Mouse (Mus musculus): ENCODE measurements around the gene Gm20503.

Gene Gm20503

DNA sequence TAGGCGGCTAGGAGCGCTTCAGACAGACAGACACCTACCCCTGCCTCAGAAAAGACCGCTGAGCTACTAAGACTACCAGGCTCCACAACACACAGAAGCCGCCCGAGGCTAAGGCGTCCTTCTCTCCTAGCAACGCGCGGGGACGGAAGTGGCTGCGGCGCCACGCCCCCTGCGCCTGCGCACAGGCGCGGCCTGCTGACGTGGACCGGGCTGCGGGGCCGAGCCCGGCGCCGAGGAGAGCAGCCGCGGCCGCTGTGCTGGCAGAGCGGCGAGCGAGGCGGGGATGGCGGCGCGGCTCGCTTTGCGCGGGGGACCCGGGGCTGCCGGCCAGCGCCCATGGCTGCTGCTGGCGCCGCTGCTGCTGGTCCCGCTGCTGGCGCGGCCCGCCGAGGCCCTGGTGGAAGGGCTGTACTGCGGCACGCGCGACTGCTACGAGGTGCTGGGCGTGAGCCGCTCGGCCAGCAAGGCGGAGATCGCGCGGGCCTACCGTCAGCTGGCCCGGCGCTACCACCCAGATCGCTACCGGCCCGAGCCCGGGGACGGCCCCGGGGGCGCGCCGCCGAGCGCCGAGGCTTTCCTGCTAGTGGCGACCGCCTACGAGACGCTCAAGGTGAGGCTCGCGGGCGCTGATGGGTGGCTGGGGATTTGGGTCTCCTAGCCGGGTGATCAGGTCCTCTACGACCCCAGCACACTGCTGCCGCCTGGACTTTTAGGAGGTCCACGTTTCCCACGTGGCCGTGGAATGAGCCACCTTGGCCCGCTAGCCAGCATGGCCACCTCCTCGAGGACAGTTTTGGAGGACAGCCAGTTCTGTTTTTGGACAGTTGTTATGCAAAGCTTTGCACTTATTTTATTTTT is at the start of gene Gm20503:
TSS of gene Gm20503 (plus strand) at position 263 of the 858 bp plus-strand sequence.
- DNase-seq (ENCODE audit: low read depth), result peak; percentile 94

DNA sequence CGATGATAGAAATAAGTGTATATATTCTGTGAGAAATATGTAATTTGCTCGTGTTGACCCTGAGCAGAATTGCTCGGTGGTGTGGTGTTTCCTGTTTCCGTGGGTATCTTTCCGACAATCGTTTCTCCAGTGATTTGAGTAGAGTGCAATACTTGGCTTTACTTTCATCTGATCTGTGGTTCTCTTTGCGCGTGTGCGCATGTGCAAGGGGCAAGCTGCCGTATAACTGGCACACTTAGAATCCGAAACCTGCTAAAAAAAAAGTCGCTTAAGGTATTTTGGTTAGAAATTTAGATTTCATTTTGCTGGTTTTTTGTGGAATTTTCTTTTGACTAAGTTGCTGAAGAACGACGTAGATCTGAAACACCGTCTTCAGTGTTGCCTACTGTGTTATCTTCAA is 41.3 kb upstream of the Gm20503 start:
- DNase-seq (ENCODE audit: low read depth), result no peak

GRCm38 (mm10) chr4:58963271-58963670 is 39.7 kb upstream of the Gm20503 start:
- no peak for DNase-seq (ENCODE audit: low read depth)

- DNase-seq (ENCODE audit: low read depth), result no peak
Measured at GRCm38 (mm10) chr4:58965136-58965535, 37.9 kb upstream of the Gm20503 start.

DNA sequence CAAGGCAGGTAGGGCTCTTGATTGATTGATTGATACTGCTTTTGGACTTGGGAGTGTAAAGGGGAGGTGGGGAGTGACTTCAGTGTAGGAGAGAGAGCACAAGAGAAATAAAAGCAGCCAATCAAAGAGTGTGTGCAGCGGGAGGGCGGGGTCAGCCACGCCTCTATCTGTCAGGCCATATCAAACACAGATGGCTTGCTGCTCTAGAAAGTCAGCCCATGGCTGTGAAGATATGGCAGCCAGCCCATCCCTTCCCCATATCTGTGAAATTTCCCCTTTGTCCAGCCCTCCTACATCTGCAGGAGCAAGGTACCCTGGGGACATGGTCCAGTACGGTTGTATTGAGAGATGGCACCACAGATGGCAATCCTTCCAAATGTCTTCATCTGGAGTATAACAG is 32.3 kb upstream of the Gm20503 start:
- no peak for DNase-seq (ENCODE audit: low read depth)

- no peak for DNase-seq (ENCODE audit: low read depth)
Measured at GRCm38 (mm10) chr4:58975711-58976110, 27.3 kb upstream of the Gm20503 start.

DNA sequence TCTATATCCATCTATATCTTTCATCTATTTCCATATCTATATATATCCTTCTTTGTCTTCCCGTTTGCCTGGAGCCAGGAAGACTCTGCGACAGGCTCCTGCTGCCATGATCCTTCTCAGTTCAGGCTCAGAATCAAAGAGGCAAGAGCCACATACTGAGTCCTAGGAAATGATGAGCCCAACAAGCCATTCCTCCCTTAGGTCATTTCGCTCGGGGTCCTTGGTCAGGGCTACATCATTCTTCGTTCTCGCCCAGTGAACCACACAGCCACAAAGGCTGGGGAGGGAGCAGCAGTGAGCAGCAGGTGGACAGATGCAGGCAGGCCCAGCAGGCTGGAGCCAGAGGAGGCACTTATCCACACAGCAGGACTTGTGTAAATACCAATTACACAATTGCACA is 21.6 kb upstream of the Gm20503 start:
- DNase-seq (ENCODE audit: low read depth), result no peak

- no peak for DNase-seq (ENCODE audit: low read depth)
Measured at GRCm38 (mm10) chr4:58982806-58983205, 20.2 kb upstream of the Gm20503 start.

- DNase-seq (ENCODE audit: low read depth), result peak; percentile 89
Measured at GRCm38 (mm10) chr4:58985157-58985648, 17.8 kb upstream of the Gm20503 start.

- DNase-seq (ENCODE audit: low read depth), result peak; percentile 87
Measured at GRCm38 (mm10) chr4:58986540-58987190, 16.3 kb upstream of the Gm20503 start, which contains the start of gene Ptgr1. Gene Ptgr1, minus strand, starts transcription at chr4:58987119.

DNA sequence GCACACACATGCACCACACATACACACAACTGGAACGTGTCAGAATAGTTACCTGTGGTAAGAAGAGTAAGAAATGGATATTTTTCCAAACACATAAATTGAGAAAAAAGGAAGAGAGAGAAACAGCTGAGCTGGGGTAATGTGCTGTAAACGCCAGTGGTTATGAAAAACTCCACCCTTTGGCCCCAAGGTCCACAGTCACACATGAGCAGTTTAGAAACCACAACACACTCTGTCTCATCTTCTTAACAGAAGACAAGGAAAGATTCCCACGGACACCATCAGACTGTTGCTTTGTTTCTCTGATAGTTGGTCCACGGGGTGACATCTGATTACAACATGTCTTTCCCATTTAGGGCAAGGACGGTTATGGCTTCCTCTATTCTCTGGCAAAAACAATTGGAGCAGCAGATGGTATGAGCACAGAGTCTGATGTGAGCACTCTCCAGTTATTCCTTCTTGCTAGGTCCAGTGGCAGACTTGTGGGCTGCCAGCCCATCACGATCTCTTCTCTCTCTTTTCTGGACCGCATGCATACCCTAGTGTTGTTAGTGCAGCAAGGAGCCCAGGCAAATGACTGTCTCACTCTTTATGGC is 13.6 kb upstream of the Gm20503 start:
- no peak for DNase-seq (ENCODE audit: low read depth)

- no peak for DNase-seq (ENCODE audit: low read depth)
Measured at GRCm38 (mm10) chr4:58990609-58991434, 12.2 kb upstream of the Gm20503 start.

GRCm38 (mm10) chr4:58992195-58992594 is 10.8 kb upstream of the Gm20503 start:
- no peak for DNase-seq (ENCODE audit: low read depth)

DNA sequence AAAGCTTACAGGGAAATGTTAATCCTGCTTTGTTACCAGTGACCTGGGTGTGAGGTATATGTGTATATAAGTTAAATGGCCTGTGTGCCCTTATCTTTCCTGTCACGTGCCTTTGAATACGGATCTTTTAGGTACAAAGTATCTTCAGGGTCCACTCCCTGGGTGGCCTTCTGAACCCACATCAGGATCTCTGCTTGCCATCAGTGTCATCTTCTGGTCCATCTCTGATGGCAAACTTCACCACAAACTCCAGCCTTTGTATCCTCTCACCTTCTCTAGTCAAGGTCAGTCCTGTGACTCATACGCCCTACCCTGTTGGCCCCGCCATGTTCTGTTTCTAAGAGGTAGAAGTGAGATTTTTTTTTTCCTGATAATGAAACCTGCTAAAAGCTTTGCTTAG is 8.2 kb upstream of the Gm20503 start, which contains the start of gene Dnajc25:
TSS of gene Dnajc25 (plus strand) at position 301 of the 400 bp plus-strand sequence.
- DNase-seq (ENCODE audit: low read depth), result no peak

- no peak for DNase-seq (ENCODE audit: low read depth)
Measured at GRCm38 (mm10) chr4:58995251-58995693, 7.7 kb upstream of the Gm20503 start.

DNA sequence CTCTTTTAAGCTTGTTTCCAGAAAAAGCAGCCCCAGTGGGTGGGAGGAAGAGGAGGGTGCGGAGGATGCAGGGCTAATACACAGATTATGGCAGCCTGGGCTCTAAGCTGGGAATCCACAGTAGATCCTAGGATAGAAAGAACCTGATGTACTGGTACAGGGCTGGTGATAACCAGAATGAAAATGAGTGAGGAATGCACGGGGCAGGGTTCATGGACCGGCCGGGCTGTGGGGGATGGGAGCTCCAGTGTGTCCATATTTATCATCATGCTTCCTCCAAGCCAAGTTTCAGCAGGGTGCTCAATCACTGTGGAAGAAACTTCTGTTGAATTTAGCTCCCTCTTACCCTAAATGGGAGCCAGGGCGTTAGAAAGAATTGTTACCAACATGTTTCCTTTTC is 5.9 kb upstream of the Gm20503 start:
- no peak for DNase-seq (ENCODE audit: low read depth)

DNA sequence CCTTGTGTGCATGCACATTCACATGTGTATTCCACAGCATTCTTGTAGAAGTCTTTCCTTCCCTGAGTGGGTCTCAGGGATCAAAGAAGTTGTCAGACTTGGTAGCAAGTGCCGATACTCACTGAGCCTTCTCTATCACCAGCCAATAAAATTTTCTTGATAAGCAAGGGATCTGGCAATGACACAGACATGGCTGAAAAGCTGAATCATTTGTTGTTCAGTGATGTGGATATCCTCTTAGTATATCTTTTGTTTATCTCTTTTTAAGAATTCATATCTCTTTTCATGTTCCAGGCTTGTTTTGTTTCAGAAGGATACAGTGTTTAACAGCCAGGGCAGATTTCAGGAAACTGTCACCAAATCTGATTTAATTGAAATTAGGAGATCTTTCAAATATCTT is 4.3 kb upstream of the Gm20503 start:
- no peak for DNase-seq (ENCODE audit: low read depth)

GRCm38 (mm10) chr4:58999686-59000085 is 3.3 kb upstream of the Gm20503 start:
- peak; percentile 86 for DNase-seq (ENCODE audit: low read depth)

- peak; percentile 85 for DNase-seq (ENCODE audit: low read depth)
Measured at GRCm38 (mm10) chr4:59000614-59001013, 2.4 kb upstream of the Gm20503 start.

DNA sequence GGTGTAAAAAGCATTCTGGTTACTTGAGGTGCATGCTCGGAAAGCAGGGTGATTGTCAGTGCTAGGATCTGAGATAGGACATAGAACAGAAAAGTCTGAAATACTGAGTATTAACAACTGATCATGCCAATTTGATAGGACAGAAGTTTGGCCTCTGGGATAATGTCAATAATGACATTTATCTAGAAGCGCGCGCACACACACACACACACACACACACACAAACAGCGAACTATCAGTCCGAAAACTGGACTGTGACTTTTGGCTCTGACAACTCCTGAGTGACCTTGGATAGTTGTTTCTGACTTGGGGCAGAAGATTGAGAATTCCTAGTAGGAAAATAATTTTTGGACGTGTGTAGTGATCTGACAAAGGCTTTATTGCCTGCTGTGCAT is 793 bp downstream of the Gm20503 start:
- DNase-seq (ENCODE audit: low read depth), result no peak

DNA sequence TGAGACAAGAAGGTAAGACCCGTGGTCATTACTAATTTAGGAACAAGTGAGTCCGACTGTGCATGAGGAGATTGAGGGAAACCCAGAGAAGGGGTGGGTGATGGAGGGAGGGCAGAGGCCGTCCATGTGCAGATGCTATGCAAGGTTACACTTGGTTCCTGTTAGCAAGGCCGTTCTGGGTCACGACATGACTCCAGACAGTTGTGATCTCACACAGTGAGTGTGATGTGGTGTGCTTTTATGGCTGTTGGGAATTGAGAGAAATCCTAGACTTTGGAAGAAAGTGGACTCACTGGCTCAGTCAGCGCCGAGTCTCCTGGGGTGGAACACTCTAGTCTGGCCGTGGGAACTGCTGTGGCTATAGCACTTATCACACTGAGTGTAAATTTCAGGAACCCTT is 3.2 kb downstream of the Gm20503 start:
- no peak for DNase-seq (ENCODE audit: low read depth)

DNA sequence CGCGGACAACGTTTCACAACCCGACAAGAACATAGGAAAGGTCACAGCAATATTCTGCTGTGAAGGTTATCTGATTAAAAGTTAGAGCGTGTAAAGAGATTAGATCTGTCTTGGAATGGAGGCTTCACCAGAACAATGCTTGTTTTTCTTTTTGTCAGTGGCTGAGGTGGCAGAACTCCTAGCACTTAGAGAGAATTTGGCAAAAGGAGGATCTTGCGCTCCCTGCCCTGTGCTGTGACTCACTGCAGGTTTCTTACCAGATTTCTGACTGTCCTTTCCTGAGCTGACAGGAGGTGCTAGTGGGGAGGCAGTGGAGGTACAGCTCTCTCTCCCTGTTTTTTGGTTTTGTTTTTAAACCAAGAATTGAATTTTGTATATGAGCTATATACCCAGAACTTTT is 4.0 kb downstream of the Gm20503 start:
- no peak for DNase-seq (ENCODE audit: low read depth)
